Mouse (Mus musculus): ENCODE results near the gene Cabp7. TPM values are rescaled to one million over a fixed set of nuclear protein-coding genes. Genes with fewer than 3 reads are reported as not detected.

Gene Cabp7
- polyA plus RNA-seq (2014; fragmentation: Illumina TruSeq; extraction: RNeasy Lipid Tissue Mini Kit (QIAGEN cat#74804); ENCODE audit: low read depth, low replicate concordance): not detected

DNA sequence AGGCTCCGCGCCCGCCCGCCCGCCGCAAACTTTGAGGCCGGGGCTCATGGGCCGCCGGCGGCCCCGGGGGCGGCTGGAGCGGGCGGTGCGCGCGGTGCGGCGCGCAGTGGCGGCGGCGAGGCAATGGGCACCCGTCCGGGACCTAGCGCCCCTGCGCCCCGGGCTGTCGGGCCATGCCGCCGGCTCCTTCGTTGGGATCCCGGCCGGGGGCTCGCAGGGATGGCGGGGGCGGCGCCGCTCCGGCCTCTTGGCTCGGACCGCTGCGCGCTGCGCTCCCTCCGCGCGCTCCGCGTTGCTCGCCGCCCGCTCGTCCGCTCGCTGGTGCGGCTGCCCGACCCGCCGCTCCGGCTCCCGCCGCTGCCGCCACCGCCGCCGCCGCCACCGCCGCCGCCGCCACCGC is at the start of gene Cabp7:
Gene Cabp7, minus strand, starts transcription at position 46 of the 400 bp plus-strand sequence.

DNA sequence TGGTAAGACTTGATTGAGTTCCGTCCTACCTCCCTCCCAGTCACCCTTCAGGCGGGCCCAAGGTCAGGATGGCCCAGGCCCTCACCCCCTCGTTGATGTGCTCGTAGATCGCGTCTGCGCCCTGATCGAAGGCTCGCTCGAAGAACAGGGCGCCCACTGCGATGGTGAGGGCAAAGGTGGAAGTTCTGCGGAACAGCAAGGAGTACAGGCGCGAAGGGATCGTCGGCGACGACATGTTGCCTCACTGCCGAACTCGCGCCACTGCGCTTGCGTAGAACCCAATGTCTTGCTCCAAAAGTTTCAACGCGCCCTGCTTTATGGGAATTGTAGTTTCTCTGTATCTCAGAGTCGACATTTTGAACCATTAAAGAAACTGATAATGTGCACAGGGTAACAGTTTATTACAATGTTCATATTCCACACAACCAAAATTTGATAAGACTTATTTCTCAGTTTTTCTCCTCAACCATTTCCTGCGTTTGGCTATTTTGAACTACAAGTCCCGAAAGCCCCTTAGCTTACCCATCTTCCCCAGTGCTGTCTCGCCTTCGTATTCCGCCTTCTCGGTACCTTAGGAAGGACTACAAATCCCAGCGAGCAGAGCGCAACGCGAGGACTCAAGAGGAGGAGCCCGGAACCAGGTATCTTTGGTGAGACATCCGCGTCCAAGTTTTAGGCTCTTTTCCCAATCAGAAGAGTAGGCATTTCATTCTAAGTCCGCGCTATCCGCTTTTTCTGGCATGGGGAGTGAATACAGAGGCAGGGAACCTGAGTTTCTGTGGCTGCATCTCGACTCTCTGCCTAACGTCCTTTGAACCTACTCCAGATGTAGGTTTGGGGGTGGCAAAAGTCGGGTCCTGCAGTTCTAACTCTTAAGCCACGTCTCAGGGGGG is 42.3 kb downstream of the Cabp7 start, which contains the start of the genes Uqcr10 and Zmat5:
Gene Uqcr10, minus strand, starts transcription at position 271 of the 893 bp plus-strand sequence.
Gene Zmat5, plus strand, starts transcription at position 607 of the 893 bp plus-strand sequence.

Other genes with a start within 250 kb of the Cabp7 start
- gene Mtmr3, start 151.9 kb downstream of the Cabp7 start, polyA plus RNA-seq (2014; fragmentation: Illumina TruSeq; extraction: RNeasy Lipid Tissue Mini Kit (QIAGEN cat#74804); ENCODE audit: low read depth, low replicate concordance): 34.3 TPM
- not detected for gene Gm11032, start 126.7 kb downstream of the Cabp7 start, polyA plus RNA-seq (2014; fragmentation: Illumina TruSeq; extraction: RNeasy Lipid Tissue Mini Kit (QIAGEN cat#74804); ENCODE audit: low read depth, low replicate concordance)
- gene Ascc2, start 109.0 kb downstream of the Cabp7 start, polyA plus RNA-seq (2014; fragmentation: Illumina TruSeq; extraction: RNeasy Lipid Tissue Mini Kit (QIAGEN cat#74804); ENCODE audit: low read depth, low replicate concordance): 27.2 TPM
- gene Uqcr10, start 42.4 kb downstream of the Cabp7 start, polyA plus RNA-seq (2014; fragmentation: Illumina TruSeq; extraction: RNeasy Lipid Tissue Mini Kit (QIAGEN cat#74804); ENCODE audit: low read depth, low replicate concordance): 374 TPM
- gene Zmat5, start 42.1 kb downstream of the Cabp7 start, polyA plus RNA-seq (2014; fragmentation: Illumina TruSeq; extraction: RNeasy Lipid Tissue Mini Kit (QIAGEN cat#74804); ENCODE audit: low read depth, low replicate concordance): 23.3 TPM
- gene Nf2, start 102.8 kb upstream of the Cabp7 start, polyA plus RNA-seq (2014; fragmentation: Illumina TruSeq; extraction: RNeasy Lipid Tissue Mini Kit (QIAGEN cat#74804); ENCODE audit: low read depth, low replicate concordance): 52.1 TPM
- gene Nipsnap1, start 127.2 kb upstream of the Cabp7 start, polyA plus RNA-seq (2014; fragmentation: Illumina TruSeq; extraction: RNeasy Lipid Tissue Mini Kit (QIAGEN cat#74804); ENCODE audit: low read depth, low replicate concordance): 13.3 TPM
- gene Thoc5, start 148.5 kb upstream of the Cabp7 start, polyA plus RNA-seq (2014; fragmentation: Illumina TruSeq; extraction: RNeasy Lipid Tissue Mini Kit (QIAGEN cat#74804); ENCODE audit: low read depth, low replicate concordance): 20.1 TPM
- gene Nefh, start 201.3 kb upstream of the Cabp7 start, polyA plus RNA-seq (2014; fragmentation: Illumina TruSeq; extraction: RNeasy Lipid Tissue Mini Kit (QIAGEN cat#74804); ENCODE audit: low read depth, low replicate concordance): 0.26 TPM
- 54.3 TPM for gene Ap1b1, start 240.0 kb upstream of the Cabp7 start, polyA plus RNA-seq (2014; fragmentation: Illumina TruSeq; extraction: RNeasy Lipid Tissue Mini Kit (QIAGEN cat#74804); ENCODE audit: low read depth, low replicate concordance)